Comparison of ENCODE assay signal across 8 mouse cellular contexts in the genomic region with DNA sequence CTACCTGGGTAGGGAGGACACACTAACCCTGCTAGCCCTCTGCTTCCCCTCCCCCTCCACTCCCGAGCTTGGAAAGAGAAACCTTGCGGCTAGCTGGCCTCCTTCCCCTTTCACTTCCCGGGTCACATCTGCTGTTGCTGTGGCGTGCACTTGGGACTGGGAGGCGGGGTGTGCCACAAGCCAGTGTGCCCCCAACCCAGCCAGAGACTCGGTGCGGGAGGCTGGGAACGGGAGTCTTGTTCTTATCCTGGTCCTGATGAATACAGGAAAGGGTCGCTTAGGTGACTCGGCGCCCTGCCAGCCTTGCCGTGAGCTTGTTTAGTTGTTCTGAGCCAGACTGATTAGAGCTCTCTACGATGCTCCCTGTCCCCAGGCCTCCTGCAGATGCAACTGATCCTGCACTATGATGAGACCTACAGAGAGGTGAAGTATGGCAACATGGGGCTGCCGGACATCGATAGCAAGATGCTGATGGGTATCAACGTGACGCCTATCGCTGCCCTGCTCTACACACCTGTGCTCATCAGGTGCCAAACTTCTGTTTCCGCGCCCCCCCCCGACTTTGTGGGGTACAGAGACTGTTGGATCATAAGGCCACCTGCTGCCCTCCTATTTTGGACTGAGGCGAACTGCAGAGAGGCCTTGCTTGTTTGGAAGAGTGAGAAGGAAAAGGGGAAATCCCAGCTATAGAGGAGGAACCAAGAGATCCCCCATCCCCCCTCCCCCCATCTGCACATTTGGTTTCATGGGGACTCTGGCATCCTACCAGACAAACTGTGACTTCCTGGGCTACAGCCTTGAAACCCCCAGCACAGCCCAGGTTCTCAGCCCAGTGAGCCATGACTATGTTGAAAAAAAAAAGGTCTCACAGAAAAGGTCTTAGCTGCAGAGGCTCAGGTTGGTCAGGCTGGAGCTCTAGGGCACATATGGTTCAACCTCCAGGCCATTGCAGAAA. TPM values are rescaled to one million over a fixed set of nuclear protein-coding genes. Genes with fewer than 3 reads are reported as not detected.
DNase-seq lines count a peak whose midpoint lies in the region; ATAC-seq and TF ChIP-seq lines count a peak whose summit lies in the region.

No protein-coding gene starts in this region.

- peak overlapping the region; percentile 58 for H3K4me2 ChIP-seq in forebrain, postnatal 0 days (ENCODE audit: low read depth)
- peak overlapping the region; percentile 68 for H3K4me2 ChIP-seq in hindbrain, embryonic 14.5 days (replicated peaks)
- H3K4me2 ChIP-seq in midbrain, embryonic 16.5 days (ENCODE audit: low read length) = peak overlapping the region; percentile 65

- 0 out of 2 replicates have a peak, but pooled peaks have one; percentile 27 for TF ChIP-seq POLR2A in liver, adult 2 months (IDR thresholded peaks at IDR 0.05; ENCODE audit: extremely low read depth, insufficient read depth, low read length)

- H3K36me3 ChIP-seq in forebrain, postnatal 0 days (ENCODE audit: insufficient read depth) = no peaks in the 10 kb centered on the region
- no peaks in the 10 kb centered on the region for H3K36me3 ChIP-seq in hindbrain, embryonic 14.5 days (replicated peaks; ENCODE audit: control insufficient read depth, insufficient read depth)
- no peaks in the 10 kb centered on the region for H3K36me3 ChIP-seq in liver, adult 2 months (ENCODE audit: control insufficient read depth, insufficient read depth, low read length)
- H3K36me3 ChIP-seq in midbrain, embryonic 16.5 days (ENCODE audit: control insufficient read depth, insufficient read depth, low read length) = no peaks in the 10 kb centered on the region

- 6% methylated on average over 22 of the region's 22 CpGs for WGBS in forebrain, postnatal 0 days
- 8% methylated on average over 22 of the region's 22 CpGs for WGBS in hindbrain, embryonic 14.5 days
- WGBS in liver, adult 2 months = 15% methylated on average over 22 of the region's 22 CpGs
- WGBS in midbrain, embryonic 16.5 days = 6% methylated on average over 22 of the region's 22 CpGs

- H3K27ac ChIP-seq in layer of hippocampus, adult 2 months = peak overlapping the region; percentile 9
- no peak overlapping the region for H3K27ac ChIP-seq in forebrain, postnatal 0 days (ENCODE audit: low read depth, low read length)
- no peak overlapping the region for H3K27ac ChIP-seq in hindbrain, embryonic 14.5 days
- peak overlapping the region; percentile 65 for H3K27ac ChIP-seq in liver, adult 2 months (replicated peaks; ENCODE audit: insufficient read depth, low read depth, low read length)
- H3K27ac ChIP-seq in midbrain, embryonic 16.5 days (ENCODE audit: low read length) = no peak overlapping the region

- no peaks in the 10 kb centered on the region for H3K79me2 ChIP-seq in liver, adult 2 months (ENCODE audit: control insufficient read depth, insufficient read depth, low read length)

- no peak for DNase-seq in layer of hippocampus, adult 2 months (ENCODE audit: low spot score in 2 of 2)
- DNase-seq in layer of hippocampus, adult 9-10 months (ENCODE audit: low spot score) = no peak
- peak; percentile 35 for DNase-seq in cerebellum, adult 11 months
- DNase-seq in forebrain, postnatal 0 days = peak; percentile 26
- DNase-seq in hindbrain, embryonic 14.5 days (ENCODE audit: low spot score) = peak; percentile 30
- peak; percentile 69 for DNase-seq in liver, adult 2 months (ENCODE audit: extremely low read depth, low read depth, low spot score)
- peak; percentile 21 for DNase-seq in telencephalon, adult 2 months (ENCODE audit: low read depth, low spot score)

- H3K4me1 ChIP-seq in forebrain, postnatal 0 days (ENCODE audit: insufficient read depth) = no peaks in the 10 kb centered on the region
- peaks cover 8% of the 10 kb centered on the region for H3K4me1 ChIP-seq in hindbrain, embryonic 14.5 days (replicated peaks; ENCODE audit: control insufficient read depth, insufficient read depth, low read length)
- H3K4me1 ChIP-seq in liver, adult 2 months (ENCODE audit: control insufficient read depth, insufficient read depth, low read length) = peaks cover 5% of the 10 kb centered on the region; the same call in 1 of the 2 replicates
- H3K4me1 ChIP-seq in midbrain, embryonic 16.5 days (ENCODE audit: control insufficient read depth, insufficient read depth, low read length) = peaks cover 11% of the 10 kb centered on the region

- no peak for ATAC-seq in forebrain, postnatal 0 days
- ATAC-seq in hindbrain, embryonic 14.5 days (ENCODE audit: low FRiP score) = no peak
- no peak for ATAC-seq in midbrain, embryonic 16.5 days

- no peaks in the 10 kb centered on the region for H3K9me3 ChIP-seq in forebrain, postnatal 0 days (ENCODE audit: low read length)
- H3K9me3 ChIP-seq in hindbrain, embryonic 14.5 days (ENCODE audit: control insufficient read depth, low read length) = no peaks in the 10 kb centered on the region
- no peaks in the 10 kb centered on the region for H3K9me3 ChIP-seq in midbrain, embryonic 16.5 days (replicated peaks; ENCODE audit: control insufficient read depth, low read length, poor library complexity, severe bottlenecking)

- H3K27me3 ChIP-seq in forebrain, postnatal 0 days (ENCODE audit: insufficient read depth, low read length) = no peaks in the 10 kb centered on the region
- H3K27me3 ChIP-seq in hindbrain, embryonic 14.5 days (ENCODE audit: control insufficient read depth, insufficient read depth, low read length) = peaks cover 17% of the 10 kb centered on the region
- H3K27me3 ChIP-seq in liver, adult 2 months (ENCODE audit: control insufficient read depth, insufficient read depth, low read length) = no peaks in the 10 kb centered on the region
- H3K27me3 ChIP-seq in midbrain, embryonic 16.5 days (ENCODE audit: control insufficient read depth, insufficient read depth, low read depth, low read length) = peaks cover 8% of the 10 kb centered on the region

- peak overlapping the region; percentile 35; the same call in 1 of the 2 replicates for H3K9ac ChIP-seq in forebrain, postnatal 0 days
- H3K9ac ChIP-seq in hindbrain, embryonic 14.5 days = peak overlapping the region; percentile 46
- peak overlapping the region; percentile 81 for H3K9ac ChIP-seq in liver, adult 2 months (ENCODE audit: low read depth, low read length)
- peak overlapping the region; percentile 51 for H3K9ac ChIP-seq in midbrain, embryonic 16.5 days (ENCODE audit: low read depth, low read length)

- H3K4me3 ChIP-seq in layer of hippocampus, adult 2 months = peak overlapping the region; percentile 53
- H3K4me3 ChIP-seq in forebrain, postnatal 0 days (ENCODE audit: low read depth, low read length) = peak overlapping the region; percentile 30
- peak overlapping the region; percentile 34 for H3K4me3 ChIP-seq in hindbrain, embryonic 14.5 days (replicated peaks; ENCODE audit: low read length)
- peak overlapping the region; percentile 75 for H3K4me3 ChIP-seq in liver, adult 2 months (ENCODE audit: insufficient read depth, low read depth, low read length)
- H3K4me3 ChIP-seq in midbrain, embryonic 16.5 days (ENCODE audit: low read depth, low read length) = peak overlapping the region; percentile 40

- TF ChIP-seq CTCF in layer of hippocampus, adult 2 months (conservative IDR thresholded peaks at IDR 0.05) = no peak
- TF ChIP-seq CTCF in forebrain, postnatal 0 days (IDR thresholded peaks at IDR 0.05; ENCODE audit: low read depth) = no peak
- no peak for TF ChIP-seq CTCF in liver, adult 2 months (IDR thresholded peaks at IDR 0.05; ENCODE audit: low read depth, low read length)

RNA-seq across cellular contexts. Expression of a gene that starts 1.2 kb away (rescaled TPM):
- 10 to 100 TPM; 11.4 to 16.1 TPM for total RNA-seq in layer of hippocampus, adult 2 months (2021)
- 8.6 and 10.8 TPM in 2 replicates for total RNA-seq in forebrain, postnatal 0 days (2014; rRNA removed)
- polyA plus RNA-seq in forebrain, postnatal 0 days (2015; fragmentation: Nextera tagmentation; extraction: Ambion mirVana) = 10.6 and 13.2 TPM in 2 replicates
- 9.7 and 10.4 TPM in 2 replicates for polyA plus RNA-seq in hindbrain, embryonic 14.5 days (2014; fragmentation: Nextera tagmentation; extraction: Ambion mirVana)
- 41.1 and 41.5 TPM in 2 replicates for total RNA-seq in liver, adult 2 months (2014; rRNA removed)
- polyA plus RNA-seq in liver, adult 2 months (2012; rRNA removed) = 68.9 and 102 TPM in 2 replicates
- polyA plus RNA-seq in midbrain, embryonic 16.5 days (2015; fragmentation: Nextera tagmentation; extraction: Ambion mirVana) = 9.7 and 9.9 TPM in 2 replicates

RNA-seq across cellular contexts. Expression of a gene that starts 6.6 kb away (rescaled TPM):
- total RNA-seq in layer of hippocampus, adult 2 months (2021) = 1 to 10 TPM; 2.2 to 2.4 TPM
- 1.7 and 4.2 TPM in 2 replicates for total RNA-seq in forebrain, postnatal 0 days (2014; rRNA removed)
- 3.6 and 4.1 TPM in 2 replicates for polyA plus RNA-seq in forebrain, postnatal 0 days (2015; fragmentation: Nextera tagmentation; extraction: Ambion mirVana)
- polyA plus RNA-seq in hindbrain, embryonic 14.5 days (2014; fragmentation: Nextera tagmentation; extraction: Ambion mirVana) = 2.4 and 3.3 TPM in 2 replicates
- 2.9 and 3.3 TPM in 2 replicates for total RNA-seq in liver, adult 2 months (2014; rRNA removed)
- 1.9 and 4.0 TPM in 2 replicates for polyA plus RNA-seq in liver, adult 2 months (2012; rRNA removed)
- polyA plus RNA-seq in midbrain, embryonic 16.5 days (2015; fragmentation: Nextera tagmentation; extraction: Ambion mirVana) = 1.8 and 2.0 TPM in 2 replicates

RNA-seq across cellular contexts. Expression of a gene that starts 22.3 kb away (rescaled TPM):
- total RNA-seq in layer of hippocampus, adult 2 months (2021) = not detected
- not detected in 2 replicates for total RNA-seq in forebrain, postnatal 0 days (2014; rRNA removed)
- not detected in 2 replicates for polyA plus RNA-seq in forebrain, postnatal 0 days (2015; fragmentation: Nextera tagmentation; extraction: Ambion mirVana)
- not detected in 2 replicates for polyA plus RNA-seq in hindbrain, embryonic 14.5 days (2014; fragmentation: Nextera tagmentation; extraction: Ambion mirVana)
- total RNA-seq in liver, adult 2 months (2014; rRNA removed) = 0.74 and 1.7 TPM in 2 replicates
- 6.4 and 7.7 TPM in 2 replicates for polyA plus RNA-seq in liver, adult 2 months (2012; rRNA removed)
- polyA plus RNA-seq in midbrain, embryonic 16.5 days (2015; fragmentation: Nextera tagmentation; extraction: Ambion mirVana) = not detected in 2 replicates

RNA-seq across cellular contexts. Expression of a gene that starts 23.6 kb away (rescaled TPM):
- total RNA-seq in layer of hippocampus, adult 2 months (2021) = 100 to 1,000 TPM; 125 to 142 TPM
- total RNA-seq in forebrain, postnatal 0 days (2014; rRNA removed) = 137 and 148 TPM in 2 replicates
- 261 and 281 TPM in 2 replicates for polyA plus RNA-seq in forebrain, postnatal 0 days (2015; fragmentation: Nextera tagmentation; extraction: Ambion mirVana)
- 310 and 332 TPM in 2 replicates for polyA plus RNA-seq in hindbrain, embryonic 14.5 days (2014; fragmentation: Nextera tagmentation; extraction: Ambion mirVana)
- total RNA-seq in liver, adult 2 months (2014; rRNA removed) = 197 and 213 TPM in 2 replicates
- 266 and 295 TPM in 2 replicates for polyA plus RNA-seq in liver, adult 2 months (2012; rRNA removed)
- polyA plus RNA-seq in midbrain, embryonic 16.5 days (2015; fragmentation: Nextera tagmentation; extraction: Ambion mirVana) = 229 and 245 TPM in 2 replicates

RNA-seq across cellular contexts. Expression of a gene that starts 29.2 kb away (rescaled TPM):
- total RNA-seq in layer of hippocampus, adult 2 months (2021) = 10 to 100 TPM; 20.0 to 24.9 TPM
- 21.4 and 23.5 TPM in 2 replicates for total RNA-seq in forebrain, postnatal 0 days (2014; rRNA removed)
- 9.3 and 9.9 TPM in 2 replicates for polyA plus RNA-seq in forebrain, postnatal 0 days (2015; fragmentation: Nextera tagmentation; extraction: Ambion mirVana)
- polyA plus RNA-seq in hindbrain, embryonic 14.5 days (2014; fragmentation: Nextera tagmentation; extraction: Ambion mirVana) = 11.6 and 13.3 TPM in 2 replicates
- 34.3 and 35.6 TPM in 2 replicates for total RNA-seq in liver, adult 2 months (2014; rRNA removed)
- polyA plus RNA-seq in liver, adult 2 months (2012; rRNA removed) = 76.3 and 123 TPM in 2 replicates
- polyA plus RNA-seq in midbrain, embryonic 16.5 days (2015; fragmentation: Nextera tagmentation; extraction: Ambion mirVana) = 12.5 and 12.6 TPM in 2 replicates

Comparison
In these comparisons a context has a peak if more than half of its experiments do, and no peak if none do; other contexts are left out.
1. DNase-seq: peak in cerebellum, adult 11 months (single experiment), forebrain, postnatal 0 days (single experiment), hindbrain, embryonic 14.5 days (single experiment), liver, adult 2 months (single experiment) and telencephalon, adult 2 months (single experiment); none in layer of hippocampus, adult 2 months (0 of 2) and layer of hippocampus, adult 9-10 months (single experiment).
2. H3K27ac ChIP-seq: peak in layer of hippocampus, adult 2 months (single experiment) and liver, adult 2 months (single experiment); none in forebrain, postnatal 0 days (single experiment), hindbrain, embryonic 14.5 days (single experiment) and midbrain, embryonic 16.5 days (single experiment).
3. Peak in every context shown above with its lines, with median percentiles within 50 percentile points of each other: H3K4me3 ChIP-seq, H3K4me2 ChIP-seq and H3K9ac ChIP-seq.